Mouse (Mus musculus) stomach, postnatal 0 days (tissue): ENCODE results near the gene Gm20671.

Experiments
- CTCF ChIP-seq: IDR thresholded peaks from 2 replicates; pipeline ENCODE4 v1.5.1; 2016; ENCODE audit warnings: antibody characterized with exemption, low read depth, mild to moderate bottlenecking, moderate library complexity
- EP300 ChIP-seq: optimal IDR thresholded peaks from 2 replicates; pipeline ENCODE3; 2016; ENCODE audit warnings: antibody characterized with exemption

- TF ChIP-seq CTCF (no peak), EP300 (no peak)
Observed at GRCm38 (mm10) chr5:32767004-32767403, 59.9 kb downstream of the Gm20671 start.
